Comparison of ENCODE assay signal across 23 mouse cellular contexts in genomic region chr1:123580112-123580511, GRCm38 (mm10).
"Had no signal": no experiment of that assay in that cellular context is flagged by ENCODE, and none has a peak within 500 bp of the region (broad histone marks: within the 10 kb centered on the region; RNA-seq: fewer than 3 reads in every experiment).

No protein-coding gene starts in this region.

- H3K4me2 ChIP-seq: limb, embryonic 13.5 days; liver, embryonic 12.5 days; liver, embryonic 15.5 days; midbrain, embryonic 12.5 days; midbrain, embryonic 15.5 days; neural tube, embryonic 12.5 days; neural tube, embryonic 15.5 days had no signal

- H3K27me3 ChIP-seq: limb, embryonic 13.5 days; liver, embryonic 12.5 days; liver, embryonic 15.5 days; midbrain, embryonic 12.5 days; midbrain, embryonic 15.5 days; neural tube, embryonic 12.5 days; neural tube, embryonic 15.5 days had no signal

- H3K4me3 ChIP-seq: layer of hippocampus, adult 2 months; limb, embryonic 10.5 days; limb, embryonic 13.5 days; liver, embryonic 12.5 days; liver, embryonic 15.5 days; midbrain, embryonic 12.5 days; midbrain, embryonic 15.5 days; neural tube, embryonic 12.5 days; neural tube, embryonic 15.5 days had no signal

- H3K9ac ChIP-seq: limb, embryonic 13.5 days; liver, embryonic 12.5 days; liver, embryonic 15.5 days; midbrain, embryonic 12.5 days; midbrain, embryonic 15.5 days; neural tube, embryonic 12.5 days; neural tube, embryonic 15.5 days had no signal

- H3K27ac ChIP-seq: kidney, postnatal 0 days; layer of hippocampus, adult 2 months; limb, embryonic 10.5 days; limb, embryonic 13.5 days; liver, embryonic 12.5 days; liver, embryonic 15.5 days; midbrain, embryonic 12.5 days; midbrain, embryonic 15.5 days; neural tube, embryonic 12.5 days; neural tube, embryonic 15.5 days; stomach, postnatal 0 days had no signal

- DNase-seq: kidney, postnatal 25 days; layer of hippocampus, adult 9-11 months; liver; lung, adult 2 months; lung, postnatal 14 days; lung, postnatal 4 days; right cerebral cortex, adult 18-20 months; right cerebral cortex, postnatal 14 days; right cerebral cortex, postnatal 4 days; thymus, adult 2 months; thymus, postnatal 14 days; thymus, postnatal 4 days had no signal

- H3K36me3 ChIP-seq: limb, embryonic 10.5 days; limb, embryonic 13.5 days; liver, embryonic 12.5 days; liver, embryonic 15.5 days; midbrain, embryonic 12.5 days; midbrain, embryonic 15.5 days; neural tube, embryonic 12.5 days; neural tube, embryonic 15.5 days had no signal

- H3K4me1 ChIP-seq: limb, embryonic 10.5 days; limb, embryonic 13.5 days; liver, embryonic 12.5 days; liver, embryonic 15.5 days; midbrain, embryonic 12.5 days; midbrain, embryonic 15.5 days; neural tube, embryonic 12.5 days; neural tube, embryonic 15.5 days had no signal

- ATAC-seq: liver, embryonic 12.5 days; midbrain, embryonic 15.5 days had no signal

- H3K9me3 ChIP-seq: limb, embryonic 10.5 days; limb, embryonic 13.5 days; liver, embryonic 12.5 days; liver, embryonic 15.5 days; midbrain, embryonic 12.5 days; midbrain, embryonic 15.5 days; neural tube, embryonic 12.5 days; neural tube, embryonic 15.5 days had no signal
